ENCODE assay signal across 25 mouse cellular contexts in genomic region chr3:112261334-112262101, GRCm38 (mm10).
A peak's percentile ranks its signal among the peaks of the same experiment; 100 is the strongest.
DNase-seq lines count a peak whose midpoint lies in the region; ATAC-seq lines count a peak whose summit lies in the region.
"Had no signal": no experiment of that assay in that cellular context is flagged by ENCODE, and none has a peak within 500 bp of the region (broad histone marks: within the 10 kb centered on the region; RNA-seq: fewer than 3 reads in every experiment).

No protein-coding gene starts in this region.

- WGBS in hindbrain, embryonic 11.5 days, result 16% methylated on average over 1 of the region's 1 CpGs
- 7% methylated on average over 1 of the region's 1 CpGs for WGBS in hindbrain, embryonic 13.5 days
- WGBS in neural tube, embryonic 11.5 days, result 14% methylated on average over 1 of the region's 1 CpGs

- H3K36me3 ChIP-seq in hindbrain, embryonic 11.5 days (ENCODE audit: control insufficient read depth, insufficient read depth, low read length), result no peaks in the 10 kb centered on the region
- H3K36me3 ChIP-seq in hindbrain, embryonic 13.5 days, result no peaks in the 10 kb centered on the region
- H3K36me3 ChIP-seq in neural tube, embryonic 11.5 days (ENCODE audit: control insufficient read depth, insufficient read depth, low read length), result no peaks in the 10 kb centered on the region
- H3K36me3 ChIP-seq: heart, embryonic 15.5 days; limb, embryonic 13.5 days; liver, embryonic 12.5 days; neural tube, embryonic 12.5 days had no signal

- H3K4me2 ChIP-seq in hindbrain, embryonic 11.5 days (replicated peaks; ENCODE audit: low read depth, low read length), result no peak overlapping the region
- no peak overlapping the region for H3K4me2 ChIP-seq in hindbrain, embryonic 13.5 days
- no peak overlapping the region for H3K4me2 ChIP-seq in neural tube, embryonic 11.5 days (ENCODE audit: low read depth)
- H3K4me2 ChIP-seq: heart, embryonic 15.5 days; limb, embryonic 13.5 days; liver, embryonic 12.5 days; neural tube, embryonic 12.5 days had no signal

- H3K4me3 ChIP-seq in hindbrain, embryonic 11.5 days (ENCODE audit: low read depth, low read length), result no peak overlapping the region
- no peak overlapping the region for H3K4me3 ChIP-seq in hindbrain, embryonic 13.5 days
- H3K4me3 ChIP-seq in neural tube, embryonic 11.5 days (ENCODE audit: low read depth, low read length), result no peak overlapping the region
- H3K4me3 ChIP-seq: gastrocnemius, adult 2 months; heart, embryonic 15.5 days; limb, embryonic 13.5 days; liver, embryonic 12.5 days; neural tube, embryonic 12.5 days had no signal

- H3K9me3 ChIP-seq in hindbrain, embryonic 11.5 days (ENCODE audit: control insufficient read depth, low read length), result no peaks in the 10 kb centered on the region
- H3K9me3 ChIP-seq in hindbrain, embryonic 13.5 days, result no peaks in the 10 kb centered on the region
- H3K9me3 ChIP-seq in neural tube, embryonic 11.5 days (ENCODE audit: control insufficient read depth, low read length), result no peaks in the 10 kb centered on the region
- H3K9me3 ChIP-seq: heart, embryonic 15.5 days; limb, embryonic 13.5 days; liver, embryonic 12.5 days; neural tube, embryonic 12.5 days had no signal

- no peaks in the 10 kb centered on the region for H3K27me3 ChIP-seq in hindbrain, embryonic 11.5 days (ENCODE audit: control insufficient read depth, insufficient read depth, low read length)
- H3K27me3 ChIP-seq in hindbrain, embryonic 13.5 days, result no peaks in the 10 kb centered on the region
- H3K27me3 ChIP-seq in neural tube, embryonic 11.5 days (ENCODE audit: control insufficient read depth, insufficient read depth, low read length), result no peaks in the 10 kb centered on the region
- H3K27me3 ChIP-seq: heart, embryonic 15.5 days; limb, embryonic 13.5 days; liver, embryonic 12.5 days; neural tube, embryonic 12.5 days had no signal

- no peak overlapping the region for H3K27ac ChIP-seq in hindbrain, embryonic 11.5 days (ENCODE audit: low read depth, low read length)
- H3K27ac ChIP-seq in hindbrain, embryonic 13.5 days, result no peak overlapping the region
- H3K27ac ChIP-seq in neural tube, embryonic 11.5 days (ENCODE audit: low read depth, low read length), result no peak overlapping the region
- H3K27ac ChIP-seq: gastrocnemius, adult 2 months; heart, embryonic 15.5 days; limb, embryonic 13.5 days; liver, embryonic 12.5 days; neural tube, embryonic 12.5 days had no signal

- DNase-seq in embryo, embryonic 10 days (ENCODE audit: low spot score), result peak; percentile 29
- no peak for DNase-seq in embryo, embryonic 9.5 days (ENCODE audit: extremely low spot score)
- peak; percentile 37 for DNase-seq in hindbrain, embryonic 11.5 days (ENCODE audit: low spot score)
- DNase-seq in neural tube, embryonic 11.5 days (ENCODE audit: low spot score), result no peak
- DNase-seq in neural tube, embryonic 10.5 days (ENCODE audit: extremely low spot score, low spot score), result no peak
- no peak for DNase-seq in kidney, adult 9 months
- DNase-seq: adrenal gland, adult 8-10 months; cerebellum, adult 18-20 months; cerebellum, postnatal 14 days; gastrocnemius, adult 2 months; heart, postnatal 36 days; kidney, postnatal 4 days; lung, adult 18-20 months; lung, postnatal 10 days; right cerebral cortex, adult 18-20 months; right cerebral cortex, postnatal 4 days; thymus, postnatal 36 days had no signal

- H3K4me1 ChIP-seq in hindbrain, embryonic 11.5 days (replicated peaks; ENCODE audit: control insufficient read depth, insufficient read depth, low read length), result no peaks in the 10 kb centered on the region
- H3K4me1 ChIP-seq in hindbrain, embryonic 13.5 days (replicated peaks), result no peaks in the 10 kb centered on the region
- H3K4me1 ChIP-seq in neural tube, embryonic 11.5 days (ENCODE audit: control insufficient read depth, insufficient read depth, low read length), result peaks cover 3% of the 10 kb centered on the region; the same call in 1 of the 2 replicates
- H3K4me1 ChIP-seq: heart, embryonic 15.5 days; limb, embryonic 13.5 days; liver, embryonic 12.5 days; neural tube, embryonic 12.5 days had no signal

- H3K9ac ChIP-seq in hindbrain, embryonic 11.5 days (ENCODE audit: low read depth, low read length), result no peak overlapping the region
- H3K9ac ChIP-seq in hindbrain, embryonic 13.5 days, result no peak overlapping the region
- no peak overlapping the region for H3K9ac ChIP-seq in neural tube, embryonic 11.5 days (ENCODE audit: low read length)
- H3K9ac ChIP-seq: heart, embryonic 15.5 days; limb, embryonic 13.5 days; liver, embryonic 12.5 days; neural tube, embryonic 12.5 days had no signal

- peak; percentile 90 for ATAC-seq in hindbrain, embryonic 11.5 days (ENCODE audit: low FRiP score)
- no peak; the same call in 1 of the 2 replicates for ATAC-seq in hindbrain, embryonic 13.5 days (ENCODE audit: low FRiP score)
- ATAC-seq in neural tube, embryonic 11.5 days (ENCODE audit: insufficient read depth, low FRiP score, low TSS enrichment), result peak; percentile 41; the same call in 1 of the 2 replicates
- ATAC-seq: activated CD4-positive, CD25-positive, alpha-beta regulatory T cell, adult 4 months; hindbrain, embryonic 16.5 days; intestine, embryonic 16.5 days; liver, embryonic 12.5 days had no signal

Comparison
In these comparisons a context has a peak if more than half of its experiments do, and no peak if none do; other contexts are left out.
1. DNase-seq: peak in embryo, embryonic 10 days (single experiment) and hindbrain, embryonic 11.5 days (single experiment); none in embryo, embryonic 9.5 days (single experiment), neural tube, embryonic 11.5 days (single experiment), neural tube, embryonic 10.5 days (single experiment) and kidney, adult 9 months (single experiment).